ENCODE assay signal across 24 mouse cellular contexts in the genomic region with DNA sequence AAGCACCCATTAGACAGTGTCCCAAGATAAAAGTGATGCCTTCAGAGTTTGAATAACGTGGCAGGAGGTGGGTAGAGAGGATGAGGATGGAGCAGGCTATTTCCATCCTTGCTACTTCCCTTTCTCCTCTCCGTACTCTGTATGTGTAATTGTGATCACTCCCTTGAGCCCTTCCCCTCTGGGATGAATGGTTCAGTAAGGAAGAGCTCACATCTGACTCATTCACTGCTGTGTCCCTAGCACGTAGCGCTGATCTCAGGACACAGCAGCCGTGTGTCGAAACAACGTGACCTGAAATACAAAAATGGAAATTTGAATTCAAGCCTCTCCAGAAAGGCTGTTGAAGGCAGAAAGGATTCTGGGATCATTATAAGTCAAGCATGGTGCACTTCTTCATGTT.
DNase-seq lines count a peak whose midpoint lies in the region; ATAC-seq lines count a peak whose summit lies in the region.
"Had no signal": no experiment of that assay in that cellular context is flagged by ENCODE, and none has a peak within 500 bp of the region (broad histone marks: within the 10 kb centered on the region; RNA-seq: fewer than 3 reads in every experiment).

No protein-coding gene starts in this region.

- no peak overlapping the region for H3K9ac ChIP-seq in hindbrain, embryonic 14.5 days
- no peak overlapping the region for H3K9ac ChIP-seq in midbrain, embryonic 12.5 days (replicated peaks)
- H3K9ac ChIP-seq in midbrain, embryonic 15.5 days: no peak overlapping the region
- H3K9ac ChIP-seq: embryonic facial prominence, embryonic 12.5 days; embryonic facial prominence, embryonic 15.5 days; forebrain, embryonic 12.5 days had no signal

- H3K36me3 ChIP-seq in hindbrain, embryonic 10.5 days: no peaks in the 10 kb centered on the region
- no peaks in the 10 kb centered on the region for H3K36me3 ChIP-seq in hindbrain, embryonic 14.5 days (replicated peaks; ENCODE audit: control insufficient read depth, insufficient read depth)
- no peaks in the 10 kb centered on the region for H3K36me3 ChIP-seq in midbrain, embryonic 12.5 days
- H3K36me3 ChIP-seq in midbrain, embryonic 15.5 days (replicated peaks): no peaks in the 10 kb centered on the region
- H3K36me3 ChIP-seq: embryonic facial prominence, embryonic 12.5 days; embryonic facial prominence, embryonic 15.5 days; forebrain, embryonic 10.5 days; forebrain, embryonic 12.5 days had no signal

- no peak overlapping the region for H3K4me2 ChIP-seq in hindbrain, embryonic 14.5 days (replicated peaks)
- no peak overlapping the region for H3K4me2 ChIP-seq in midbrain, embryonic 12.5 days (replicated peaks)
- no peak overlapping the region for H3K4me2 ChIP-seq in midbrain, embryonic 15.5 days
- H3K4me2 ChIP-seq: embryonic facial prominence, embryonic 12.5 days; embryonic facial prominence, embryonic 15.5 days; forebrain, embryonic 12.5 days had no signal

- 87% methylated on average over 7 of the region's 7 CpGs for WGBS in hindbrain, embryonic 10.5 days
- WGBS in hindbrain, embryonic 14.5 days: 80% methylated on average over 7 of the region's 7 CpGs
- 84% methylated on average over 7 of the region's 7 CpGs for WGBS in midbrain, embryonic 12.5 days
- 79% methylated on average over 7 of the region's 7 CpGs for WGBS in midbrain, embryonic 15.5 days

- no peaks in the 10 kb centered on the region for H3K9me3 ChIP-seq in hindbrain, embryonic 10.5 days
- H3K9me3 ChIP-seq in hindbrain, embryonic 14.5 days (ENCODE audit: control insufficient read depth, low read length): no peaks in the 10 kb centered on the region
- no peaks in the 10 kb centered on the region for H3K9me3 ChIP-seq in midbrain, embryonic 12.5 days
- H3K9me3 ChIP-seq in midbrain, embryonic 15.5 days: no peaks in the 10 kb centered on the region
- H3K9me3 ChIP-seq: embryonic facial prominence, embryonic 12.5 days; embryonic facial prominence, embryonic 15.5 days; forebrain, embryonic 10.5 days; forebrain, embryonic 12.5 days had no signal

- H3K27me3 ChIP-seq in hindbrain, embryonic 10.5 days (ENCODE audit: insufficient read depth, poor library complexity, severe bottlenecking): no peaks in the 10 kb centered on the region
- no peaks in the 10 kb centered on the region for H3K27me3 ChIP-seq in hindbrain, embryonic 14.5 days (ENCODE audit: control insufficient read depth, insufficient read depth, low read length)
- H3K27me3 ChIP-seq in midbrain, embryonic 12.5 days: no peaks in the 10 kb centered on the region
- no peaks in the 10 kb centered on the region for H3K27me3 ChIP-seq in midbrain, embryonic 15.5 days (replicated peaks)
- H3K27me3 ChIP-seq: embryonic facial prominence, embryonic 12.5 days; embryonic facial prominence, embryonic 15.5 days; forebrain, embryonic 12.5 days had no signal

- 0 out of 2 replicates have a peak overlapping the region, but pooled peaks have one; percentile 46 for H3K27ac ChIP-seq in hindbrain, embryonic 10.5 days
- H3K27ac ChIP-seq in hindbrain, embryonic 14.5 days: no peak overlapping the region
- H3K27ac ChIP-seq in midbrain, embryonic 12.5 days (replicated peaks): 0 out of 2 replicates have a peak overlapping the region, but pooled peaks have one; percentile 6
- H3K27ac ChIP-seq in midbrain, embryonic 15.5 days: no peak overlapping the region
- H3K27ac ChIP-seq: embryonic facial prominence, embryonic 12.5 days; embryonic facial prominence, embryonic 15.5 days; forebrain, embryonic 10.5 days; forebrain, embryonic 12.5 days had no signal

- peaks cover 7% of the 10 kb centered on the region; the same call in 1 of the 2 replicates for H3K4me1 ChIP-seq in hindbrain, embryonic 10.5 days (replicated peaks)
- 0 out of 2 replicates have a peak, but pooled peaks cover 6% of the 10 kb centered on the region for H3K4me1 ChIP-seq in hindbrain, embryonic 14.5 days (replicated peaks; ENCODE audit: control insufficient read depth, insufficient read depth, low read length)
- H3K4me1 ChIP-seq in midbrain, embryonic 12.5 days: peaks cover 4% of the 10 kb centered on the region; the same call in 1 of the 2 replicates
- H3K4me1 ChIP-seq in midbrain, embryonic 15.5 days: no peaks in the 10 kb centered on the region
- H3K4me1 ChIP-seq: embryonic facial prominence, embryonic 12.5 days; embryonic facial prominence, embryonic 15.5 days; forebrain, embryonic 10.5 days had no signal

- peak; percentile 50; the same call in 1 of the 2 replicates for ATAC-seq in frontal cortex, adult (ENCODE audit: low TSS enrichment)
- ATAC-seq in hindbrain, embryonic 14.5 days (ENCODE audit: low FRiP score): no peak
- ATAC-seq in midbrain, embryonic 12.5 days (ENCODE audit: low FRiP score, low read depth): no peak
- ATAC-seq in midbrain, embryonic 15.5 days (replicated peaks): no peak
- ATAC-seq: forebrain, embryonic 14.5 days; forebrain, embryonic 16.5 days had no signal

- DNase-seq in frontal cortex, postnatal 10 days (ENCODE audit: low spot score in 2 of 2): no peak
- DNase-seq in hindbrain, embryonic 10.5 days (ENCODE audit: low spot score): no peak
- DNase-seq in hindbrain, embryonic 14.5 days (ENCODE audit: low spot score): no peak
- peak; percentile 36 for DNase-seq in brain, adult 2 months (ENCODE audit: low read depth, low spot score)
- DNase-seq in cerebellum, postnatal 14 days: no peak
- DNase-seq: adrenal gland, adult 2 months; adrenal gland, postnatal 10 days; adrenal gland, postnatal 25 days; cerebellum, adult 11-12 months; cerebellum, adult 2 months; cerebellum, adult 9-10 months; cerebellum, postnatal 10 days; cerebellum, postnatal 36 days; embryo, embryonic 11 days had no signal

- H3K4me3 ChIP-seq in hindbrain, embryonic 10.5 days: no peak overlapping the region
- no peak overlapping the region for H3K4me3 ChIP-seq in hindbrain, embryonic 14.5 days (replicated peaks; ENCODE audit: low read length)
- no peak overlapping the region for H3K4me3 ChIP-seq in midbrain, embryonic 12.5 days
- H3K4me3 ChIP-seq in midbrain, embryonic 15.5 days: no peak overlapping the region
- H3K4me3 ChIP-seq: embryonic facial prominence, embryonic 12.5 days; embryonic facial prominence, embryonic 15.5 days; erythroblast, embryonic 14.5 days; forebrain, embryonic 10.5 days; forebrain, embryonic 12.5 days had no signal

Comparison
In these comparisons a context has a peak if more than half of its experiments do, and no peak if none do; other contexts are left out.
1. H3K27ac ChIP-seq: peak in hindbrain, embryonic 10.5 days (single experiment) and midbrain, embryonic 12.5 days (single experiment); none in hindbrain, embryonic 14.5 days (single experiment) and midbrain, embryonic 15.5 days (single experiment).